Mouse (Mus musculus) duodenum, adult 2 months (tissue): ENCODE data around the gene Asb17. TPM values are rescaled to one million over a fixed set of nuclear protein-coding genes. Genes with fewer than 3 reads are reported as not detected.

ENCODE experiments used
- polyA plus RNA-seq: library from polyadenylated mRNA; depleted of rRNA; stranded (reverse); fragments of >200 nt; gene quantifications from 2 replicates; pipeline ENCODE4 v1.2.3, GENCODE M21; 2012; ENCODE audit warnings: low replicate concordance; rRNA removed

Gene Asb17
- not detected in 2 replicates for polyA plus RNA-seq

GRCm38 (mm10) chr3:153844030-153844429 is at the start of gene Asb17:
Gene Asb17, plus strand, starts transcription at chr3:153844209.

Other genes starting within 250 kb of the Asb17 start
- 0.13 and 0.26 TPM in 2 replicates for gene St6galnac3, start 119.0 kb upstream of the Asb17 start, polyA plus RNA-seq
- 0.04 TPM in 1 of 2 replicates, not detected in the other for gene Msh4, start 61.9 kb downstream of the Asb17 start, polyA plus RNA-seq
- gene Rabggtb, start 68.8 kb downstream of the Asb17 start, polyA plus RNA-seq: 9.5 and 13.7 TPM in 2 replicates
- 17.7 and 19.1 TPM in 2 replicates for gene Acadm, start 100.4 kb downstream of the Asb17 start, polyA plus RNA-seq
- gene Slc44a5, start 129.2 kb downstream of the Asb17 start, polyA plus RNA-seq: 0.12 and 0.20 TPM in 2 replicates